Mouse (Mus musculus): Measurements from ENCODE around the gene Cs.
"Not testable (repeated sequence)": the region's sequence is repeated elsewhere in the genome, so short reads cannot be mapped to it uniquely, and the experiment has no call there.

Cs gene

DNA sequence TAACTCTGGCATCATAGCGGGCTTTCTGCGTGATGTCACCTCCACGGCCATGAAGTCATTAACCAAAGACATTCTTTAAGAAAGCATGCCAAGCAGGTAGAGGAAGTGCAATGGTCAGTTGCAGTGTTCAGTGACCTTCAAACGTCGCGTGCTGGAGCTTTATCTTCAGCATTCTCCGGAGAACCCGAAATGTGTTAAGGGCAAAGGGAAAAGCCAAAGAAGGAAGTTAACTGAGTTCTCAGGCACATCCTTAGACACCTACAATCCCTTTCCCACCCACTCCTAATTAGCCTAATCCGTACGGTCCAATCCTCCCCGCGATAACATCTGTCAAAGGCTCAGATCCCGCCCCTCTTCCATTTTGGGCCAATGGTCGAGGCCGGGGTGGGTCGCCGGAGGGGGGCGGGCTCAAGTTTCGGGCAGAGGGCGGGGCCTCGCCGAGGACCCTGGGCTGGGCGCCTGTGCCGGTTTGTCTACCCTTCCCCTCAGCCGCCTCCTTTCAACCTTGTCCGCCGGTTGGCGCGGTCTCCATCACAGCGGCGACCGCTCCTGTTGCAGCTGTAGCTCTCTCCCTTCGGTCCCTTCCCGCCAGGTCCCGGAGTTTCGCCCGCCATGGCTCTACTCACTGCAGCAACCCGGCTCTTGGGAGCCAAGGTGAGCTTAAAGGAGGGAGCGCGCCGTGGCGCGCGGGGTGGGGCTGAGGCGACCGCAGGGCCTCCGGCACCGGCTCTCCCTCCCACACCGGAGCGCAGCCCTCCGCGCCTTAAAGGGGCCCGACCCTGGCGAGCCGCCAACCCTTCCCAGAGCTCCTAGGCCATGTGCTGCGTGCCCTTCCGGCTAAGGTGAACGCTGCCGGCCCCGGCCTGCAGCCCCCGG, at the start of gene Cs:
TSS of gene Cs (plus strand) at position 429 of the 876 bp plus-strand sequence.
- DNase-seq (ENCODE audit: low spot score): peak; percentile 98

DNA sequence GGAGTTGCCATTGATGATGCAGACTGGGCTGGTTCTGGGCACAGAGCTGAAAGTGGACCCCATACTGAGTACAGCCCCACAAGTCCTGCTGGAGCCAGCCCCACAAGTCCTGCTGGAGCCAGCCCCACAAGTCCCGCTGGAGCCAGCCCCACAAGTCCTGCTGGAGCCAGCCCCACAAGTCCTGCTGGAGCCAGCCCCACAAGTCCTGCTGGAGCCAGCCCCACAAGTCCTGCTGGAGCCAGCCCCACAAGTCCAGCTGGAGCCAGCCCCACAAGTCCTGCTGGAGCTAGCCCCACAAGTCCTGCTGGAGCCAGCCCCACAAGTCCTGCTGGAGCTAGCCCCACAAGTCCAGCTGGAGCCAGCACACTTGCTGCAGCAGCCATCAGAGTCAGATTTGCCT, 46.9 kb upstream of the Cs start:
- not testable (repeated sequence) for DNase-seq (ENCODE audit: low spot score)

DNA sequence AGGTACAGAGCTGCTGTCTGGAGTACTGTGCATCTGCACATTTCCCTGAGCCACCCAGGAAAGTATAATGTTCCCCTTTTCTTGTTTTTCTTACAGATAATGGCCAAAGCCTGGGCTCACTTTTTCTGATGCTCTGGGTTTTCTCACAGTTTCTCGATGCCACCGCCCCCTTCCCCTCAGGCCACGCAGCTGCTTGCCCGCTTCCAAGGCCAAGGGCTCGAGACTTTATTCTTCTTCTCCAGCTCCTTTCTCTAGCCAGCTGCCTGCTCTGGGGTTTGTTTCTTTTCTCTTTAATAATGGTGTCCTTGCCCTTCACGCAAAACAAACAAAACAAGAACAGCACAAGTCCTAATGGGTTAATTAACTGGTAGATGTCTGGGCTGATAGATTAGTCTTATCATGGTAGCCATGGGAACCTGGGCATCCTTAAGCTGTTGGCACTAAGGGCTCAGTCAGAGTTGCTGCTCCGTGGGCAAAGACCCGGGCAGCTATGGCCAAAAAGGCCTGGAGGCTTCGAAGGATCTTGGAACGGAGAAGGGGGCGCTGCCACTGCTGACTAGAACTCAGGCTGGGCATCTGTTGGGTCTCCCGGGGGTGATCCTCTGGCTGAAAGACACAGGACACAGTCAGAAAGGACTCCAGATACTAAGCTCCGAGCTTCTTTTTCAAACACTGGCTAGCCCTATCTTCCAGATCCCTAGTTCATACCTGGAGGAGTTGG, 41.0 kb upstream of the Cs start:
- no peak for DNase-seq (ENCODE audit: low spot score)

DNA sequence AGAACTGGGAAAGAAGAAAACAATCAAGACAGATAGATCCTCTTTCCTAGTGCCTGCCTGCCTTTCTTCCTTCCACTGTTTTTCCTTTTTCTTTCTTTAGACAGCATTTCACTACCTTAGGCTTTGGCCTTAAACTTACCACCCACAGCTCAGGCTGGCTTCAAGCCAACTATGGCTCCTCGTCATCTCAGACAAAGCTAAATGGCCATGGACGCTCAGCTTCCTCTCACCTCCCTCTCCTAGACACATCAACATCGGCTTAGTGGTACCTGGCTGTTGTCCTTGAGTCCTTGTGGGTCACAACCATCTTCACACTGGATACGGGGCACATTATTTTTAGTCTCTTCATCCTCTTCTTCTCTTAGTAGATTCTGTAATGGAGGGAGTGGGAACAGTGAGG, 40.3 kb upstream of the Cs start:
- no peak for DNase-seq (ENCODE audit: low spot score)

DNA sequence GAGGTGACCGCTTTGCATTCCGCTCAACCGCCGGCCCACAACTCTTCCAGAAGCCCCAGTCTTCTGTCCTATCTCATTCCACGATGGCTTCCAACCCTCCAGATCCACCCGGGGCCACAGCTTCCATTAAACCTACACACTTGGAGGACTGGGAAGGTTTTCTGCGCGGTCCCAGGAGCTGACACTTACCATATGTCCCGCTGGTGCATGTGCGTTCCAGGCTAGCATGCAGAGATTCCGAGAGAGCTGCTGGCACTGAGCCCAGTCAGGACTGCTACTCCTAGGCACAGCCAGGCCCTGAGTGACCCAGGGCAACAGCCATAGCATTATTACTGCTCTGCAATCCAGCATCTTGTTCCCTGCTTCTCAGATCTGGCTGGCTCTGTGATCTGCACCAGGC, 39.9 kb upstream of the Cs start:
- no peak for DNase-seq (ENCODE audit: low spot score)

DNA sequence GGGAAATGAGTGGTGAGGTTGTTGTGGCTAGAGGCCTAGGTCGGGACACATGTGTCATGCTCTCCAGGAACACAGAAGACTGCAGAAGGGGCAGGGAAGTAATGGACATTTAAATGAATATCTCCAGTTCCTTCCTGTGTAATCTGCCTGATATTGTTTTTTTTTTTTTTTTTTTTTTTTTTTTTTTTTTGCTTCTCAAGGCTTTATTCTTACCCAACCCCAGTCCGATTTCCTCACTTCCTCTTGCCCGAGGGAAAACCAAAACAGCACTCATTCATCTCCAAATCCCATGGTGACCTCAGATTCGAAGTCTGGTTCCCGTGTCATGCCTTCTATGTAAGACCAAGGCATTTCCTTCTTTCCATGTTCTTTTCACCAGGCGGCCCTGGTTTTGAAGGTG, 39.3 kb upstream of the Cs start:
- no peak for DNase-seq (ENCODE audit: low spot score)

DNA sequence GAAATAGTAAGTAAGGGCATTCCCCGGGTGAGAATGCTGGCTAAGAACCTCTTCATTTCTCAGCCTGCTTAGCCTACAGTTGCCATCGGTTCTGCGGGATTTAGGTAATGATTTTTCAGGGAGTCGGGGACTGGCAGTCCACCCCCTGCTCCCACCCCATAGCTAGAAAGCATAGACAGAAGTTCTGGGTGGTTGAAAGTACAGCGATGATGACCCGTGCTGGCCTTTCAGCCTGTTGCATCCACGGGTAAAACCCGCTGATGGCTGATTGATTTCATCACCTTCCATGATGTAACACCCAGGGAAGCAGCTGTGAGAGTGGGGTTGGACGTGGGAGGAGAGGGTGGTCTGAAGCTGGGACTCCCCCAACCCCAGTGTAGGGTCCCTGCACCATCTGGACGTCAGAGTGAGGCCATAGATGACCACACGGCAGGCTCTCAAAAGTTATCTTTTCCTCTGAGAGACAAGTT, 38.8 kb upstream of the Cs start, which contains the start of gene Il23a:
TSS of gene Il23a (minus strand) at position 51 of the 470 bp plus-strand sequence.
- DNase-seq (ENCODE audit: low spot score): no peak

DNA sequence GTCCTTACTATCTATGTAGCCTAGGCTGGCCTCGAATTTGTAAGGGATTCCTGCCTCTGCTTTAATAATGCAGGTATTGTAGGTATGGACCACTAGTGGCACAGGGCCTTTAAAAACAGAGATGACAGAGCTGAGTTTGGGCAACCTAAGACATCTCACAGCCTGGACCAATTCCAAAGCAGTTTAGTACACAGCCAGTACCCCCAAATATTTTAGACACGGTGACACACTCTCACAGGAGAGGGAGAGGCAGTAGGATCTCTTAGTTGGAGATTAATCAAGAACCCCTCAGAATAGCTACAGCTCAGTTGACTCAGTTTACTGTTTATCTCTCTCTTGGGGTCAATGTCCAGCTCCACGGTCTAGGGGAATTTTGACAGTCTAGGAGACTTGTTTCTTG, 35.2 kb upstream of the Cs start:
- no peak for DNase-seq (ENCODE audit: low spot score)

DNA sequence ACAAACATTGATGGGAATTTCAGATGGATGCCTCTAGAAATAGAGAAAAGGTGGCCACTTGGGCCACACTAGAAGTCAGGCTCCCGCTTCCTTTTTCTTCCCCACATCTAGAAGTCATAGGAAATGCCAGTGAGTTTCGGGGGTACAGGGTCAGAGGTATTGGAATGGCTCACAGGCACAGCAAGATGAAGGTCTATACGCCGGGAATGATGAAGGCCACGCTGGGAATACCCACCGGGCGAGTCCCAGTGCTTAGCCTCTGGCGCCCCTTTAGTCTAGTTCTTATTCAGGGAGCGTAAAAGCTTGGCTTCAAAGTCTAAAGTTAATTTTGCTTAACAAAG, 34.8 kb upstream of the Cs start:
- DNase-seq (ENCODE audit: low spot score): no peak

DNA sequence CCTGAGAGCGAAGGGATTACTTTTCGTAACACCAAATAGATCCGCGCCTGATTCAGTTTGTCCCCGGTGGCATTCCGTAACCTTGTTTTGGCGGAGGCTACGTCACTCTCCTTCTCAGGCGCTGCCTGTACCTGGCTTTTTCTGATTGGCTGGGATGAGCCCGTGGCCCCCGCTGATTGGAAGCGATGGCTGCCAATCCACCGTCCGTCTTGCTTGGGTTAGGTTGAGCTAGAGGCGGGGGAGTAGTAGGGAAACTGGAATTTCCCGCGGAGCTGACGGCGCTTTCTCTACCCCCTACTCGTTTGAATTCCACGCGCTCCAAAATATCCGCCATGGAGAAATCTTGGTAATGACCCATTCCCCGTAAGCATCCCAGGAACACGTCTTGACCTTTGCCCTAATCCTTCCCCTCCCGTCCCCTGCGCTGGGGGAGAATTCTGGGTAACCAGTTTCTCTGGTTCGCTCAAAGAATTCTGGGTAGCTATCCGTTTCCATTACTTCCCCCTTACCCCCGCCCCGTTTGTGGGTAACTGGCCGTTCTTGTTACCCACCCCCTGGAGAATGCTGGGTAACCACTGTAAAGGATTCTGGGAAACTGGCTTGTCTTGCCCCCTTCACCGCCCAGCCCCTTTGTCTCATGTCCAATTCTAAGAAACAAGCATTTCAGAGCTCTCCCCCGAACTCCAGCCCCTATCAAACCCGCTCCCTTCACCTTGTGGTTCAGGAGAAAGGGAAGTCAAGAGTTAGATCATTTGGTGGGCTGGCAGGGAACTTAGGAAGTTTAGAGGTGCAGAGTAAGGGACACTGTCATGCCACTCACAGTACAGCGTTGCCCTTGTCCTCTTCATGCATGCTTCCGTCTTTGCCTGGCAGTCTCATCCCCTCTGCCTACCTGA, 34.2 kb upstream of the Cs start, which contains the start of gene Pan2:
TSS of gene Pan2 (plus strand) at position 210 of the 896 bp plus-strand sequence.
- peak; percentile 100 for DNase-seq (ENCODE audit: low spot score)

DNA sequence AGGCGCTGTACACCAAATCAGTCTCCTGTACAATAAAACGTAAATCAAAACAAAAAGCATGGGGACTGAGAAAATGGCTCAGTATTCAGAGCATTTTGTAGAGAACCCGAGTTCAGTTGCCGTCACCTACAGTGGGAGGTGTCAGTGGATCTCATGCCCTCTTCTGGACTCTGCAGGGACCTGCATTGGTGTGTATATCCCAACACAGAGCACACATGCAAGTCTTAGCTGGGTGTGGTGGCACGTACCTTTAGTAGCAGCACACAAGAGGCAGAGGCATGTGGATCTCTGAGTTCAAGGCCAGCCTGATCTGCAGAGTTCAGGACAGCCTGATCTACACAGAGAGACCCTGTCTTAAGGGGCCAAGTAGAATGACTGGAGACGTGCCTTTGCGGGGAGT, 27.9 kb upstream of the Cs start:
- DNase-seq (ENCODE audit: low spot score): no peak

DNA sequence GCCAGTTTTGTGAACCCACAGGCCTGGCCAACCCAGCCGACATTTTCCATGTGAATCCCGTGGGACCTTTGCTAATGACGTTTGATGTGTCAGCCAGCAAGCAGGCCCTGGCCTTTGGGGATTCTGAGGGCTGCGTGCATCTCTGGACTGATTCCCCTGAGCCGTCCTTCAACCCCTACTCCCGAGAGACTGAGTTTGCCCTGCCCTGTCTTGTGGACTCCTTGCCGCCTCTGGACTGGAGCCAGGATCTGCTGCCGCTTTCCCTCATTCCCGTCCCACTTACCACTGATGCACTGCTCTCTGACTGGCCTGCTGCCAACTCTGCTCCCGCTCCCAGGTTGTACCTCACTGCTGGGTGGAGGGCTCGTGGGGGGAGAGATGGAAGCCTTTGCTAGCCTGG, 27.4 kb upstream of the Cs start:
- DNase-seq (ENCODE audit: low spot score): no peak

DNA sequence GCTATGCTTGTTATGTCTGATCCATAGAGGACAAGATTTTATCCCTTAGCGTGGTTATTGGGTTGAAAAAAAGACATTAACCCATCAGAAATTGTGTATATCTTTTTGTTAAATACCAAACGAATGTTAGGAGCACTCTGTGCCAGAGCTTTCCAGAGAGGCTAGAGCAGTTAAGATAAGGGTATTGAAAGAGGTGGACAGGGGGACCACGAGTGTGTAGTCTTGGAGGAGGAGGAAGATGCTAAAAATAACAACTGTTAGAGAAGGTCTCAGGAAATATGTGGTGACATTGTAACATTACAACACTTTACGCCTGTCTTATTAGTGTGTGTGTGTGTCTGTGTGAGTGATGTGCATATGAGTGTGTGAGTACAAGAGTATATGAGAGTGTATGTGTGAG, 26.6 kb upstream of the Cs start:
- DNase-seq (ENCODE audit: low spot score): no peak

DNA sequence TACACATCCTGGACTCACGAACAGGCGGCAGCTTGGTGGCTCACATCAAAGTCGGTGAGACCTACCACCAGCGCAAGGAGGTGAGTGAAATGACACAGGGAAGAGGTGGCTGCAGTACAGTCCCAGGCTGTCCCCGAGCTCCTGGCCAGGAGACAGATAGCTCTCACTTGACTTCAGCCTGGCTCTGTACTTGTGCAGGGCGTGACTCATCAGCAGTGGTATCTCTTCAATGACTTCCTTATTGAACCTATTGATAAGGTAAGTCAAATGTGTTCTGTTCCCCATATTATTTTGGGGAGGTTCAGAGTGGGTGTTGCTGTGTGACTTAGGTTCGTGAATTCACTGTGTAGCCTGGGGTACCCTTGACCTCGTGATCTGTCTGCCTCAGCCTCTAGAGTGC, 22.0 kb upstream of the Cs start:
- DNase-seq (ENCODE audit: low spot score): no peak

DNA sequence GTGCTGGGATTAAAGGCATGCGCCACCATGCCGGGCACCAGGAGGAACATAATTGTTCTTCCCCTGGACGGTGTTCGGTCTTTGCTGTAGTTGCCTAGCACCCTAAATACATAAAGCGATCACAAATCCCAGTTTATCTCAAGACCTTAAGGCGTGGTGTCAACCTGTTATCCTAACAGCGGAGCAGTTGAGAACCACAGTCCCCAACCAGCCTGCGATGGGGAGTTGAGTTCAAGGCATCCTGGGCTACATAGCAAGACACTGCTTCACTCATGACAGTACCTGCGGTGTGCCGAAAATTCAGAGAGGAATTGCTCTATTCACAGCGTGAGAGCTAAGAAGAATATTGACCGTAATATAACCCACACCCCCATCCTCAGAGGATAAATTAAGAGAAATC, 15.9 kb upstream of the Cs start:
- DNase-seq (ENCODE audit: low spot score): no peak

DNA sequence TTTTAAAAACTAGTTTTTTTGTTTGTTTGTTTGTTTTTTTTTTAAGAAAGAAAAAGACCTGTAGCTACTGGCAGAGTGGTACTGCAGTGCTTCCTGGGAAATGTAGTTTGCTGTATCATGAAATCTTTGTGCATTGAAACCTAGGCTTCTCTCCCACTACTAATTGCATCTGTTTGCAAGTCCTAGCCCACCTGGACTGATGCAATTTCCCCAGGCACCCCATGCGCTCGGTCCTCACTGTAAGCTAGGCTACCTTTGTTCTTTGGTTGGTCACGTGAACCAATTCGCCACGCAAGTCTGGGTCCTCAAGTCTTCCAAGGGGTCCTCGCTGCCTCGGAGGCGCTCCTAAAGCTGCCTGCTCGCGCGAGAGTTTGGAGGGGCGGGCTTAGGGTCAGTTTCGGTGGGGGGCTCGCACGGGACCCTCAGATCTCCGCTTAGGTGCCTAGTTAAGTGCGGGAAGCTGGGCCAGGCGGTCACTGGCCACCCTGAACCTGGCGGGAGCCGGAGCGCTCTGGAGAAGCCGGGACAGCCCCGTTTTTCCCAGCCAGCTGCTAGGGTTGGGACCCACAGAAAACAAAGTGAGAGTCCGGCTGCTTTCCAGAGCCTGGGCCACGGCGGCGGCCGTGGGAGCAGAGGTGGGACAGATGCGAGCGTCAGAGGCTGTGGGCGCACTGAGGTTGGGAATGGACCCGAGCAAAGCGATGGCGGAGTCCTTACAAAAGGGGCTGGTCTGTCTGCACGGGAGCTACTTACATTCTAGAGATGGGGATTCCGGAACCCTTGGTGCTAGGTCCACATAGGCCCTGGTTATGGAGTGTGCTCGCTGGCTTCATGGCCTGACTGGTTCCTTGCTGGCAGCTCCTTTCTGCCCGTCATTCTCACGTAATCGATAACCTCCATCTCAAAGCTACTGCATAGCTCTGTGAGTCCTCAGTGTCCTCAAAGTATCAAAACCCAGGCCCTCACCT, 15.1 kb upstream of the Cs start, which contains the start of gene Cnpy2:
TSS of gene Cnpy2 (plus strand) at position 319 of the 968 bp plus-strand sequence.
- peak; percentile 96 for DNase-seq (ENCODE audit: low spot score)

DNA sequence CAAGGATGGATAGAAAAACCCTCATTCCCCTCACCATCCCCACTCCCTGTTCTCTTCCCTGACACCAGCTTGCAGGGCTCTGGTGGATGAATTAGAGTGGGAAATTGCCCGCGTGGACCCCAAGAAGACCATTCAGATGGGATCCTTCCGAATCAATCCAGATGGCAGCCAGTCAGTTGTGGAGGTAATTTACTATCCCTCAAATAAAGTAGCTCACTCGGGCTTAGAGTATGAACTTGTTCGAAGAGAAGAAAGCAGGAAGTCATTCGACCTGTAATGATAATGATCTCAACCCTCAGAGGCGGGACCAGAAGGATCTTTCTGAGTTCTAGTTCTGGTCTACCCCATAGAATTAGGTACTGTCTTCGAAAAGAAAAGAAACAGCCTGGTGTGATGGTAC, 14.0 kb upstream of the Cs start:
- no peak for DNase-seq (ENCODE audit: low spot score)

DNA sequence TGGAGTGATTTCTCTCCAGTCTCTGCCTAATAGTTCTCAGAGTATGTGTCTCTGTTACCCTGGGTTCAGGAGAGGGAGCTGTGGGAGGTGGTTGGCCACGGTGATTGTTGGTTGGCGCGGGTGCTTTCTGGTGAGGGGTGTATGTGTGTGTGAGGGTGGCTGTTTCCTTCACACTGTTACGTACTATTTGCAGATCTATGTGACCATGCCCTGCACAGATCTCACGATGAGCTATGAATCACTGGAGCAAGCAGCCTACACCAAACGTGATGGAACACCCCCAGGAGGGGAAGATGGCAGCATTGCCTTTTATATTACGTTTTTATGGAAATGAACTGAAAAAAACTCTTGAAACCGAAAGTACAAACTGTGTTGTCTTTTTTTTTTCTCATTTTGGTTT, 10.7 kb upstream of the Cs start:
- no peak for DNase-seq (ENCODE audit: low spot score)

DNA sequence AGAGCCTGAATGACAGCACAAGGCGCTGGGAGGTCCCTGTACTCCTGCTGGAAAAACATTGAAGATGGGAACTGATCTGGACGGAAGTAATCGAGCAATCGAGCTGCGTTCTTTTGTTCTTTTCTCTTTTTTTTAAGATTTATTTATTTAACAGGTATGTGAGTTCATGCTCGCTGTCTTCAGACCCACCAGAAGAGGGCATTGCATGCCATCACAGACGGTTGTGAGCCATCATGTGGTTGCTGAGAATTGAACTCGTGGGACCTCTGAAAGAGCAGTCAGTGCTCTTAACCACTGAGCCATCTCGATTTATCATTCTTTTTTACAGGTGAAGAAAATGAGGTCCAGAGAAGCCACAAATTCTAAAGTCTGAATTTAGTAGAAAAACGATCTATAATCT, 9.9 kb upstream of the Cs start:
- no peak for DNase-seq (ENCODE audit: low spot score)

DNA sequence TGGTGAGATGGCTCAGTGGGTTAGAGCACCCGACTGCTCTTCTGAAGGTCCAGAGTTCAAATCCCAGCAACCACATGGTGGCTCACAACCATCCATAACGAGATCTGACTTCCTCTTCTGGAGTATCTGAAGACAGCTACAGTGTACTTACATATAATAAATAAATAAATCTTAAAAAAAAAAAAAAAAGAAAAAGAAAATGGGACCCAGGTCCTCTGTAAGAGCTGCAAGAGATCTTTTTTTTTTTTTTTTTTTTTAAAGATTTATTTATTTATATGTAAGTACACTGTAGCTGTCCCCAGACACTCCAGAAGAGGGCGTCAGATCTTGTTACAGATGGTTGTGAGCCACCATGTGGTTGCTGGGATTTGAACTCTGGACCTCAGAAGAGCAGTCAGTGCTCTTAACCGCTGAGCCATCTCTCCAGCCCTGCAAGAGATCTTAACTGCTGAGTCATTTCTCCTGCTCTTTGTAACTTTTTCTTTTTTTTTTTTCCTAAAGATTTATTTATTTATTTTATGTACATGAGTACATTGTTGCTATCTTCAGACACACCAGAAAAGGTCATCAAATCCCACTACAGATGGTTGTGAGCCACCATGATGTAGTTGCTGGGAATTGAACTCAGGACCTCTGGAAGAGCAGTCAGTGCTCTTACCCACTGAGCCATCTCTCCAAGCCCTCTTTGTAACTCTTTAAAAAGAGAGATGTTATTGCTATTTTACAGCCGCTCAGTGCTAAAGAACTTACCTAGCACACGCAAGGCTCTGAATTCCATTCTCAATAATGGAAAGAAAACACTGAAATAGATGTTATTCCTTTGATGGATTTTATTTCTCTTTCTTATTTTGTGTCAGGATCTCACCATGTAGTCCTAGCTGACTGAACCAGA, 4.9 kb upstream of the Cs start:
- not testable (repeated sequence) for DNase-seq (ENCODE audit: low spot score)
